Mouse (Mus musculus) cerebellum, adult (tissue): ENCODE data around the gene Nodal.

Experiments
- ATAC-seq: cut with Nextera tagmentation; 2 replicates; pipeline ENCODE4 v1.9.2; 2017; ENCODE audit warnings: mild to moderate bottlenecking, moderate library complexity, mixed read lengths; ENCODE audit not compliant: insufficient number of reproducible peaks, low FRiP score, low TSS enrichment

Gene Nodal

GRCm38 (mm10) chr10:61417672-61418071, at the start of gene Nodal:
Nodal (plus strand) TSS chr10:61417972.
- ATAC-seq = no peak

DNA sequence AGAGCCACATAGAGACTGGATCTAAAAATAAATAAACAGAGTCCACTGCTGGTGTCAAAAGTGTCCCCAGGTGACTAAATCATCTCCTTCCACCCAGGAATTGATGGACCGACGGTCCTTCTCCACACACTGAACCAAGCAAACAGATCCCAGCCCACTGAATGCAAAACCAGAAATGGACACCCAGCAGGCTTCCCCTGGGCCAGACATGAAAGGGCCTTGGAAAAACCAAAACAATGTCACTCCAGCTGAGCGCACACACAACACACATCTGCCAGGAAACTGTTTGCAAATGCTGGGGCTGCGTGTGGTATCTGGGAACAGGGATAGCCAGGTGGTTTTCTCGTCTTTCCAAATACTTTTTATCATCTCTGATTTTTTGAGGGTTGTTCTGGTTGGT, 48.0 kb upstream of the Nodal start:
- ATAC-seq = no peak

GRCm38 (mm10) chr10:61370273-61370979, 47.3 kb upstream of the Nodal start:
- ATAC-seq = no peak

DNA sequence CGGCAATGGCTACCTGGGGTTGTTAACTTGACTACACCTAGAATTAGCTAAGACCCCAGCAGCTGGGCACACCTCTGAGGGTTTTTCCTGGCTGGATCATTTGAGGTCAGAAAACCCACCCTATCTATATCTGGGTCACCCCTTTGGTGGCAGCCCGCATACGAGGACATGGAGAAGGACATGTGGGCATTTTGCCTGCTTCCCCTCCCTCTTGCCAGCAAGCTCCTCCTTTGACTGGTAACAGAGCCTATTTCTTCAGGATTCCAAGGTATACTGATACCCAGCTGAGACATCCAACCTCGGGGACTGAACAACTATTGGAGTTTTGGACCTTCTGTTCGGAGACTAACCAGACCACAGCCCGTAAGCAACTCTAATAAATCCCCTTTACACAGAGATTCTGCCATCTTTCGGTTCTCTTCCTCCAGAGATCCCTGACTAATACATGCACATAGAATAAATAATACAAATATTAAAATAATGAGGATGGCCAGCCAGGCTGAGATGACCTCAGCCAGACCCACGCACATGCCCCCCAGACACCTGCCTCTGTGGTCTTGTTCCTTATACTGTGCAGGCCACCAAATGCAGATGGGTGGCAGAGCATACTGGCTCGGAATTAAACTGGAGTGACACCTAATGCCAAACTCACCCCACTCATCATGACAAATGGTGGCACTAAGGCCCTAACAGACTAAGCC, 45.7 kb upstream of the Nodal start:
- no peak for ATAC-seq

DNA sequence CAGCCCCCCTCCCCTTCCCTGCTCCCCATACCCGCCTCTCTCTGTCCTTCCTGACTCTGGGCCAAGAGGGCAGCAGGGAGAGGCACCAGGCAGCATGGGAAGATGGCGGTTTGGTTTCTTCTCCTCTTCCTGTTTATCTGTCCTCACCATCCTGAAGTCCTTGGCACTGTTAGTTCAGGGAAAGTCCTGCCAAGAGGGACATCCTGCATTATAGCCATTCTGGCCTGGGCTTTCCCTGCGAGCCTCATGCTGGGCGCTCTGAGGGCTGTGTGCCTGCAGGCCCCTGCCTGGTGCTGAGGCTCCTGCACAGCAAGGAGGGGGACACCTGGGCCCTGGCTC, 45.2 kb upstream of the Nodal start:
- peak; percentile 78 for ATAC-seq

GRCm38 (mm10) chr10:61374076-61374475, 43.7 kb upstream of the Nodal start:
- ATAC-seq = no peak

GRCm38 (mm10) chr10:61374771-61375481, 42.8 kb upstream of the Nodal start:
- ATAC-seq = no peak

GRCm38 (mm10) chr10:61378050-61378449, 39.7 kb upstream of the Nodal start:
- ATAC-seq = no peak

DNA sequence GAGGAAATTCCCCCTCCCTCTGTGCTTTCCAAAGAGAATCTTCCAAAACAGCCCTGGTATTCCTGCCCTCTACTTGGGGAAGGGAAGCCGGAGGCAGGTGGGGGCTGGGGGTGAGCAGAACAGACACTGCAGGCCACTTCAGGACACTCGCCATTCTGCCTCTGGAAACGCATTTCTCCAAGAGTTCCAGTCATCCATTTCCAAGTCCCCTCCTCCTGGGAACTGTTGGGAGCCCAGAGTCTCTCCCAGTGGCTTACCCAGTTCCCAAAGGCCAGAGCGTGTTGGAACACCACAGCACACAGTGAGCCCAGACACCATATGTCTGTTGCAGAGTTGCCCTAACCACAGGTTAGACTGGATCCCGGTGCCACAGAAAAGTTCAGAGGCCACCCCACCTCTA, 39.1 kb upstream of the Nodal start:
- no peak for ATAC-seq

- no peak for ATAC-seq
Observed at GRCm38 (mm10) chr10:61379340-61380040, 38.3 kb upstream of the Nodal start.

- ATAC-seq = no peak
Observed at GRCm38 (mm10) chr10:61380186-61380585, 37.6 kb upstream of the Nodal start.

GRCm38 (mm10) chr10:61381823-61382222, 35.9 kb upstream of the Nodal start:
- no peak for ATAC-seq

GRCm38 (mm10) chr10:61382281-61382731, 35.5 kb upstream of the Nodal start:
- no peak for ATAC-seq

- peak; percentile 57 for ATAC-seq
Observed at GRCm38 (mm10) chr10:61383021-61383714, 34.6 kb upstream of the Nodal start, which contains the start of gene Pald1. Pald1 (minus strand) TSS chr10:61383530.

DNA sequence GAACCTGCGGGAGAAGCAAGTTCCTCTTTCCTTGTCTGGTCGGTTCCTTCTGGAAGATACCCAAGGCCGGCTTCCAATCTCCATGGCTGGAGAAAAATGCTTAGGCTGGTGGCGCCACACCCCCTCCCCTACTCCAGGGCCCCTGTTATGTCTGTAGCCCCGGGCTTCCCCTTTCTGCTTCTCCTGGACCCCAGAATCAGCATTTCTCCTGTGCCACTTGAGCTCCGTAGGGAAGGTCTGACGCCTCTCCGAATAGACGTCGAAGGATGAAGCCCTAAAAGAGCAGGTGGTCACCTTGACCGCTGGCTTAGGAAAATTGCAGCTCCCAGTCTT, 34.1 kb upstream of the Nodal start:
- ATAC-seq = no peak

- ATAC-seq = no peak
Observed at GRCm38 (mm10) chr10:61385174-61385573, 32.6 kb upstream of the Nodal start.

- no peak for ATAC-seq
Observed at GRCm38 (mm10) chr10:61386284-61386683, 31.5 kb upstream of the Nodal start.

GRCm38 (mm10) chr10:61389020-61389419, 28.8 kb upstream of the Nodal start:
- ATAC-seq = no peak

GRCm38 (mm10) chr10:61390148-61390547, 27.6 kb upstream of the Nodal start:
- no peak for ATAC-seq

DNA sequence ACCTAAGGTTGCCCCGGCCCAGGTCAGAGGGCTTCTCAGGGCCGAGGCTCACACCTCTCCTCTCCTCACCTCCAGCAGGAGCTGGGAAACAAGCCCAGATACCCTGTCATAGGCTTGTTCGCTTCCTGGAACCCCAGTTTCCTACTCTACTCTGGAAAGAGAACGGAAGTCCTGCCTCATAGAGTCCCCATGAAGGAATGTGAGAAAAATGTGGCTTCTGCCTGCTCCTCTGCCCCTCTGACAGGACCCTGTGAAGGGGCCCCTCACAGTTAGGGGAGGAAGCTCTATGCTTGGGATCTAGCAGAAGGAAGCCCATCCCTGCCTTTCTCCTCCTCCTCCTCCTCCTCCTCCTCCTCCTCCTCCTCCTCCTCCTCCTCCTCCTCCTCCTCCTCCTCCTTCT, 25.2 kb upstream of the Nodal start:
- no peak for ATAC-seq
